Mouse (Mus musculus): ENCODE results near the gene Col18a1.
A peak's percentile ranks its signal among the peaks of the same experiment; 100 is the strongest.

Gene Col18a1

DNA sequence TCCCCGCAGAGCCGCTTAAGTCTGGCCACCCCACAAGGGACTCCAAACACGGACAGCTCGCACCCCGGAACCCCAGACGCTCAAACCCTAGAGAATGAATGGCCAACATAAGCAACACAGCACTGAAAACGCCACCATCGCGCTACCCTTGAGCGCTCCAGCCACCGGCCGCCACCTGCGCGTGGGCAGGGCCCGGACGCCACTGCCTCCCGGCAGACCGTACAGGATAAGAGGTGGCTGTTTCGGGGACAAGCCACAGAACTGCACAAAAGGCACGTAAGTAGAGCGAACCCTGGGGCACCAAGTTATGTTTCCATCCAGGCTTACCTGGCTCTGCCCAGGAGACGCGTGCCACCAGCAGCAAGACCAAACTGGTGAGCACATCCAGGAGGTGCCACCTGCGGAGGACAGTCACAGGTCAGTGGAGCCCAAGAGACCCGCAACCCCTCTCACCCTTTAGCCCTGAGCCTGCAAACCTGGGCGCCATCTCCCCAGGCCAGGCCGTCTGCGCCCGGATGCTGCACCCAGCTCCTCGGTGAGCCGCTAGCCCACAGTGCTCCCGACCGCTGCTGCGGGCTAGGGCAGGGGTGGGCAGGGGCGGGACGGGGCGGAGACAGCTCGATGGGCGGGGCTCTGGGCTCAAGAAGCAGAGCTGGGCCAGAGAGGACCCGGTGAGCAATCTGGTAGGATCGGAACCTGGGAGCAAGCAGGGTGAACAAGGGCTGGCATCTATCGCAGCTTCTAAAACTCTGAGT lies at the start of gene Col18a1:
Gene Col18a1 (minus strand): TSS at position 586 of the 755 bp plus-strand sequence.
- peak in 1 of 2 experiments; percentile 41 for DNase-seq (ENCODE audit: low spot score in 2 of 2)

DNA sequence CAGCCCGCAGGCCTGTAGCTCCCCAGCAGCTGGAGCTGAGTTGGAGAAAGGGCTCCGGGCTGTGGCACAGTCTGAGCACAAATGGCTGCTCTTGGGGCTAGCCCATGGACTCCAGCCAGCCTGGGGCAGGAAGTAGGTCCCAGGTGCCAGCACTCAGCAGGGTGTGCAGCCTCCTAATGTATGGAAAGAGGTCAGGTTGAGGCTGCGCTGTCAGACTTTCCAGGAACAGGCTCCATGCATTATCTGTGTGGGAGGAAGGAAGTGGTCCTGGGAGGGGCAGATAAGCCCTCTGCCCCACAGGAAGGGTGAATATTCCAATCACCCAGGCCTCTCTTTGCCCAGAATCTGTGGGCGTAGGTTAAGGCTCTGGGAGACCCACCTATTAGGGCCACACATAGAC lies 49.3 kb upstream of the Col18a1 start:
- no peak for DNase-seq (ENCODE audit: low spot score in 2 of 2)

GRCm38 (mm10) chr10:77214586-77214985 lies 48.2 kb upstream of the Col18a1 start:
- no peak for DNase-seq (ENCODE audit: low spot score in 2 of 2)

GRCm38 (mm10) chr10:77213483-77213882 lies 47.1 kb upstream of the Col18a1 start:
- DNase-seq (ENCODE audit: low spot score in 2 of 2): no peak

- no peak for DNase-seq (ENCODE audit: low spot score in 2 of 2)
These were observed 46.2 kb upstream of the Col18a1 start for GRCm38 (mm10) chr10:77212354-77213120.

DNA sequence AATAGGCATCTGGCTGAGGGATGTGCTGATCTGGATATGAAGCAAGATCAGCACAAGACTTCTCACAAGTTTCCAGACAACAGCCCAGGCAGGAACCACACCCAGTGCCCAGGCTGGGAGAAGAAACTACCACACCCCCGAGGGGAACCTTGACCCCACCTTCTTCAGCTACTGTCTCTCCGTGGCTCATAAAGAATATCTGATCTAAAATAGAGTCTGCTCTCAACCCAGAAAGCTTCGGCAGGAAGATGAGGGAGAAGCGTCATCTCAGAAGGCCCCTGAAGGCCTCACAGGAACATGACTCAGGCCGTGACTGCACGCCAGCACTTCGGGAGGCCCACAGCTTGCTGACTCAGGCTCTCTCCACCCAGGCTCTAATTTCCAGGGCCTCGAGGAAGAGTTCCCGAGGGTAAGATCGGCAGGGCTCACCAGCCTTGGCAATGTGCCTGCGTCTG lies 44.8 kb upstream of the Col18a1 start:
- DNase-seq (ENCODE audit: low spot score in 2 of 2): peak; percentile 53 to 81

DNA sequence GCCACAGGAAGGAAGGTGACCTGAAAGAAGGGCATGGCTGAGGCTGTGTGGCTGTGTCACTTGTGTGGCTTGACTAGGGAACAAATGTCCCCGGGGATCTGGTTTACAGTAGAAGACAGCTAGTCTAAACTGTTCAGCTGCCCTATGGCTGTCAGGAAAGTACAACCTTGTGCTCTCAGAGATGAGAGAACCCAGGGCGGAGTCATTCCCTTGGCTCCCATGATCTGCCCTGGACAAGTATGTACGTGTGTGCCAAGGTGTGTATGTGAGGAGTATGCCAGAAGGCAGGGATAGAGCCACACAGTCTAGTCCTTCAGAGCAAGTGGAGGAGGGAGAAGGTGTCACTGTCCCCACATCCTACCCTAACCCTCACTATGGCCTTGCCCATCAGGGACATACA lies 44.3 kb upstream of the Col18a1 start:
- DNase-seq (ENCODE audit: low spot score in 2 of 2): no peak

- no peak for DNase-seq (ENCODE audit: low spot score in 2 of 2)
These were observed 42.9 kb upstream of the Col18a1 start for GRCm38 (mm10) chr10:77209261-77209660.

DNA sequence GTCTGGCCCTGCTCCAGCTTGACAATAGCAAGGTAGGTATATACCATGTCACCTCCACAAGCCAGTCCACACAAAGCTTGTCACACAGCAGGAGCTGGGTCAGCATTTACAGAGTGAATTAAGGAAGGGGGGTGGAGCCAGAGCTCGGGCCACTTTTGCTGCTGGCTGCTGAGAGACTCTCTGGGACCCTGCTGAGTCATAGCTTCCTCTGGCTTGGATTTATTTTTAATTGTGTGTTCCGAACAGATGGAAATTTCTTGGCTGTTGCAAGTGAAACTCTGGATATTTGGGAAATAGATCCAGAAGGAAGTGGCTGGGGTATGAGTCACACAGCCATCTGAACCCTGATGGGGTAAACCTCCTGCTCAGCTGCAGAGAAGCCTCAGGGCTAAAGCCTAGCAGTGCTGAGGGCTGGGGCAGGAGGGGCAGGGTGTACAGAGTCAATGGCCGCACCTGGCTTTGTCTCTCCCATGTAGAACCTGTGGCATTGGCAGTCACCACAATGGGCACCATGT lies 40.3 kb upstream of the Col18a1 start:
- peak; percentile 24 to 55 for DNase-seq (ENCODE audit: low spot score in 2 of 2)

- no peak for DNase-seq (ENCODE audit: low spot score in 2 of 2)
These were observed 39.8 kb upstream of the Col18a1 start for GRCm38 (mm10) chr10:77206134-77206533.

- DNase-seq (ENCODE audit: low spot score in 2 of 2): no peak
These were observed 37.6 kb upstream of the Col18a1 start for GRCm38 (mm10) chr10:77203960-77204359.

DNA sequence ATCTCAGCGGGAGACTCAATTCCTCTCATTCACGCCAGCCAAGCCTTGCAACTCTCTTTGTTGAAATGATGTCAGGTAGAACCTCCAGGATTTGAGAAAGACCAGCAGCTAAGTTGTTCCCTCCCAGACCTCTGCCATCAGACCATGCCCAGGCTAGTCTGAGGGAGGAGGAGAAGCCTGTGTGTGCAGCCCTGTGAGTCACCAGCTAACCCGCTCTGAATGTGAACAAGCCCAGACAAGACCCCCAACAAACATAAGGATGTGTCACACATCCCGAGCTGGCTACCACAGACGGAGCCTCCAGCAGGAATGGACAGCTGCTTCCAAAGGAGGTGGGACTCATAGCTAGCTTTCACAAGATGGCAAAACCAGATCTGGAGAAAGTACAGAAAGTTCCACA lies 35.6 kb upstream of the Col18a1 start:
- peak in 1 of 2 experiments; percentile 37 for DNase-seq (ENCODE audit: low spot score in 2 of 2)

- no peak for DNase-seq (ENCODE audit: low spot score in 2 of 2)
These were observed 33.9 kb upstream of the Col18a1 start for GRCm38 (mm10) chr10:77200295-77200694.

DNA sequence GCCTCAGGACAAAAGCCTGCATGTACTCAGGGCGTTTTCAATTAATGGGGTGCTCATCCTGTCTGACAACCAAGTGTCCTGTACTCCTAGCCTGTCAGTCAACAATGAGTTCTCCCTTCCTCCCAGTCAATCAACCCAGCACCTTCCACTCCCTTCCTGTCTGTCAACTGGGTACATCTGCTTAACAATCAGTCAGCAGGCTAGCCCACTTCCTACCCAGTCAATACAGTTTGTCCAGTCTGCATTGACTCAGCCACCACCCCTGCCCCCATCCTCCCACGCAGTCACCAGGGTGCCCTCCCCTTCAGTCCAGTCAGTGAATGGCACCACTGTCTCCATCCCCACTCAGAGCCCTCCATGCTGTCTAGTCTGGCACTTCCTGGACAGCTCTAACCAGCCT lies 32.9 kb upstream of the Col18a1 start:
- no peak for DNase-seq (ENCODE audit: low spot score in 2 of 2)

- no peak for DNase-seq (ENCODE audit: low spot score in 2 of 2)
These were observed 31.3 kb upstream of the Col18a1 start for GRCm38 (mm10) chr10:77197469-77198209.

- no peak for DNase-seq (ENCODE audit: low spot score in 2 of 2)
These were observed 30.3 kb upstream of the Col18a1 start for GRCm38 (mm10) chr10:77196676-77197075.

- DNase-seq (ENCODE audit: low spot score in 2 of 2): no peak
These were observed 29.8 kb upstream of the Col18a1 start for GRCm38 (mm10) chr10:77196115-77196514.

DNA sequence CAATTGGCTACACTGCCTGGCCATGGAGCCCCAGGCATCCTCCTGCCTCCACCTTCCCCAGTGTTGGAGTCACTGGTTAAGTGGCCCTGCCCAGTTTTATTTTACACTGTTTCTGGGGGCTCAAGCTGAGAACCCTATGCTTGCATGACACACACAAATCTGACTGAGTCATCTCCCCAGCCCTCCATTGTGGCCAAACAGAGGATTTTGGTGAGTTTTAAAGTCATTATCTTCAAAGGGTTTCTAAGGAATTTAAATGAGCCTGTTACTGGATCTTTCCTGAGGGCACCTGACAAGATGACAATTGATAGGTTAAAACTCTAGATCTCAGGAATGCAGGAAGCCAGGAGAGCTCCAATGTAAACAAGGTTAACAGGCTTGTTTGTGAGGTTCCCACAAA lies 27.1 kb upstream of the Col18a1 start:
- no peak for DNase-seq (ENCODE audit: low spot score in 2 of 2)

GRCm38 (mm10) chr10:77192745-77193144 lies 26.4 kb upstream of the Col18a1 start:
- DNase-seq (ENCODE audit: low spot score in 2 of 2): no peak

DNA sequence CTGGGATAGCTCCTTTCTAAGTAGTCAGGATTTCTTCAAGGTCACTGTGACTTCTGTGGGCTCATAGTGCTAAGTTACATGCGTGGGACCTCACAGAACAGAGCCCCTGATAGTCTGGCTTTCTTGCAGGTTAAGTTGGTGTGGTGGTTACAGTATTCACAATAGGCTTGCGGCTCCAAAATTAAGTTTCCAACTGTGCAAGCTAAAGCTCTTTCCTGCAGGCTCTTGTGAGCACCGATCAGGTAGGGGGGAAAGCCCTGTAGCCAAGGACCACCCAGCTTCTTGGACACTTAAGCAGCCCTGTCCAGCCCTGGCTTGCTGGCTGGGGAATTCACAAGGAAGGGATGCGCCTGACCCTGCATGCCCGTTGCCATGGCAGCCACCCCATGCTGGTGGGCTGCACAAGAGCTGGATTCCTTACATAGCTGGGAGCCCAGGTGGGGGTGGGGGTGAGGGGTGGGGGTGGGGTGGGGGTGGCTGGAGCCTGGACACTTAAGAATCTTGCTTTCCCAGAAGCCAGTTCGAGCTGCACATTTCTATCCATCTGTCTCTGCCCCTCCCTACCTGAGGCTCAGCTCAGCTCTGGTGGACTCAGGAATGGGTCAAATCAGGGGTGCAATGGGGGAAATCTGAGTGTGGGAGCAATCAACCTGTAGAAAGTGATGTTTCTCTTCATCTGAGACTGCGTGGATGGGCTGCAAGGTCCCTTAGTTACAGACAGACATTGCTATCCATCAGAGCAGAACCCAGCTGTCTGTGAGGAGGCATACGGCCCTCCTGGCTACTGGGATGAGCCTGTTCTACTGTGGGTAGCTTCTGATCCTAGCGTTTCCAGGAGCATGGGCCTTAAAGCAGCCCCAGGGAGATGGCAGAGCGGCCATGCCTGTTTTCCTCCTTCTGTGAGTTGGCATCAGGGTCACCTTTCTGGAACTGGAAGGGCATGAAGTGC lies 24.9 kb upstream of the Col18a1 start:
- no peak for DNase-seq (ENCODE audit: low spot score in 2 of 2)

GRCm38 (mm10) chr10:77187427-77187826 lies 21.1 kb upstream of the Col18a1 start:
- DNase-seq (ENCODE audit: low spot score in 2 of 2): no peak
